Mouse (Mus musculus) erythroblast, embryonic 14.5 days (primary cell): ENCODE measurements around the gene Galnt2.

Experiments used
- GATA1 ChIP-seq: IDR thresholded peaks from 2 replicates; pipeline ENCODE4 v1.6.1; 2012; ENCODE audit warnings: low read length, inconsistent platforms, mixed read lengths
- TAL1 ChIP-seq: IDR thresholded peaks from 3 replicates; pipeline ENCODE4 v1.6.1; 2012; ENCODE audit warnings: low read length, inconsistent platforms, mixed read lengths

DNA sequence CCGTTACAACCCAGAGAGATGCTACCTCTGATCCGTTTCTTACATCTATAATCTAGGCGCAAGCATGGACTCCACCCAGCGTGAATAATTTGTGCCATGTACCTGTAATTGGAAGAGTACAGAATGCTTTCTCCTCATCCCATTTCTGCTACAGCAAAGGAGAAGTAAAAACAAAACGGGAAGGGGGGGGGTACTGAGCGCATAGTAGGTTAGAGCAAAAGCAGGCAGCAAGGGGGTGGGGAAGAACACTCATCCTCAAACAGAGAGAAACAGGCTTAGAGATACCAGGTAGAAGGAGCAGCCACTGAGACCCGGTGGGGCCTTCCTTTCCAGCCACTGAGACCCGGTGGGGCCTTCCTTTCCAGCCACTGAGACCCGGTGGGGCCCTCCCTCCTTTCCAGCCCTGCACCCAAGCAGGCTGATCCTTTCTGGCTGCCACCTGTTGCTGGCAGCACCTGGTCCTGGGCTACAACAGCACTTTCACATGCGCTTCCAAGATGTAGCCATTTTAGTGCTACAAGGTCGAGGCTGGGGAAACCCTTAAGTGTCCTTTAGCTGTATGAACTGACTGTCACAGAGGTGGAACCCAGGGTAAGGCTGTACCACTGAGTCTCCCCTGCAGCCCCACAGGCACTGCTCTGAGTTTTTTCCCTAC lies 130.7 kb downstream of the Galnt2 start:
- TF ChIP-seq GATA1 (no peak), TAL1 (no peak)
